11 mouse cellular contexts compared by ENCODE assay signal in the genomic region with DNA sequence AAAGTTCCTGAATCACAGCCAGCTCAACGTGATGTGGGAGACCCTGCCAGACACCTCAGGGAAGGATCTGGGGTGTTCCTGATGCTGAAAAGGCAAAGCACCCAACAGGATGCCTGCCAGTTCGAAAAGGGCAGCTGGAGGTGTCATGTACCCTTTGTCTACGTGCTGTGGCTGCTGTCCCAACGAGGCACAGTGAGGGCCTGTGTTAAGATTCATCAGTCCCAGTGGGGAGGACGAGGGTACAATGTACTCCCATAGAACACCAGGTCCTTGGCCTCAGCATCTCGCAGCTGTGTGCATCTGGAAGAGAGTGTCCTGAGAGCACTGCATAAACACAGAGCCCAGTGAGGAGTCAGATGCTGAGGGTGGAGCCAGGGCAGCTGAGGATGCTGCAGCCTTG.
DNase-seq lines count a peak whose midpoint lies in the region; ATAC-seq and TF ChIP-seq lines count a peak whose summit lies in the region.
"Had no signal": no experiment of that assay in that cellular context is flagged by ENCODE, and none has a peak within 500 bp of the region (broad histone marks: within the 10 kb centered on the region; RNA-seq: fewer than 3 reads in every experiment).

No protein-coding gene starts in this region.

- no peak overlapping the region for H3K4me3 ChIP-seq in hindbrain, postnatal 0 days (ENCODE audit: low read length)
- H3K4me3 ChIP-seq in hindbrain, embryonic 14.5 days (replicated peaks; ENCODE audit: low read length) = no peak overlapping the region
- no peak overlapping the region for H3K4me3 ChIP-seq in gastrocnemius, adult 2 months
- H3K4me3 ChIP-seq in layer of hippocampus, adult 2 months = no peak overlapping the region
- H3K4me3 ChIP-seq in hindbrain, embryonic 10.5 days = no peak overlapping the region
- H3K4me3 ChIP-seq: erythroblast, embryonic 14.5 days; myocyte had no signal

- no peaks in the 10 kb centered on the region for H3K4me1 ChIP-seq in hindbrain, postnatal 0 days (ENCODE audit: insufficient read depth, low read length)
- H3K4me1 ChIP-seq in hindbrain, embryonic 14.5 days (replicated peaks; ENCODE audit: control insufficient read depth, insufficient read depth, low read length) = no peaks in the 10 kb centered on the region
- no peaks in the 10 kb centered on the region for H3K4me1 ChIP-seq in hindbrain, embryonic 10.5 days (replicated peaks)

- TF ChIP-seq CTCF in hindbrain, postnatal 0 days (IDR thresholded peaks at IDR 0.05; ENCODE audit: low read depth) = no peak
- no peak for TF ChIP-seq CTCF in gastrocnemius, adult 2 months (IDR thresholded peaks at IDR 0.05)
- no peak for TF ChIP-seq CTCF in layer of hippocampus, adult 2 months (conservative IDR thresholded peaks at IDR 0.05)

- H3K36me3 ChIP-seq in hindbrain, postnatal 0 days (ENCODE audit: insufficient read depth, low read length) = no peaks in the 10 kb centered on the region
- no peaks in the 10 kb centered on the region for H3K36me3 ChIP-seq in hindbrain, embryonic 14.5 days (replicated peaks; ENCODE audit: control insufficient read depth, insufficient read depth)
- no peaks in the 10 kb centered on the region for H3K36me3 ChIP-seq in hindbrain, embryonic 10.5 days

- intact Hi-C loops in gastrocnemius, adult 2 months (cut with DNase I) = no loop called here

- 34% methylated on average over 6 of the region's 6 CpGs for WGBS in hindbrain, postnatal 0 days
- WGBS in hindbrain, embryonic 14.5 days = 51% methylated on average over 6 of the region's 6 CpGs
- WGBS in hindbrain, embryonic 10.5 days = 51% methylated on average over 6 of the region's 6 CpGs

- no peaks in the 10 kb centered on the region for H3K27me3 ChIP-seq in hindbrain, postnatal 0 days (ENCODE audit: insufficient read depth, low read length)
- H3K27me3 ChIP-seq in hindbrain, embryonic 14.5 days (ENCODE audit: control insufficient read depth, insufficient read depth, low read length) = peaks cover 16% of the 10 kb centered on the region; the same call in 1 of the 2 replicates
- H3K27me3 ChIP-seq in hindbrain, embryonic 10.5 days (ENCODE audit: insufficient read depth, poor library complexity, severe bottlenecking) = peaks cover 55% of the 10 kb centered on the region

- no peak for DNase-seq in hindbrain, postnatal 0 days (ENCODE audit: low spot score)
- DNase-seq in hindbrain, embryonic 14.5 days (ENCODE audit: low spot score) = no peak
- peak; percentile 65 for DNase-seq in gastrocnemius, adult 2 months
- peak in 1 of 2 experiments; percentile 28 for DNase-seq in layer of hippocampus, adult 2 months (ENCODE audit: low spot score in 2 of 2)
- DNase-seq in lung, postnatal 36 days = peak; percentile 28
- no peak for DNase-seq in kidney, adult 8-10 months
- no peak for DNase-seq in hindbrain, embryonic 10.5 days (ENCODE audit: low spot score)
- no peak for DNase-seq in embryo, embryonic 11 days
- DNase-seq: liver had no signal

- no peak overlapping the region for H3K9ac ChIP-seq in hindbrain, postnatal 0 days (replicated peaks; ENCODE audit: low read length)
- no peak overlapping the region for H3K9ac ChIP-seq in hindbrain, embryonic 14.5 days

- peak; percentile 55; the same call in 1 of the 2 replicates for ATAC-seq in hindbrain, postnatal 0 days
- no peak for ATAC-seq in hindbrain, embryonic 14.5 days (ENCODE audit: low FRiP score)

- no peak overlapping the region for H3K4me2 ChIP-seq in hindbrain, postnatal 0 days (ENCODE audit: low read depth, low read length)
- no peak overlapping the region for H3K4me2 ChIP-seq in hindbrain, embryonic 14.5 days (replicated peaks)

- no peaks in the 10 kb centered on the region for H3K9me3 ChIP-seq in hindbrain, postnatal 0 days (ENCODE audit: low read length)
- no peaks in the 10 kb centered on the region for H3K9me3 ChIP-seq in hindbrain, embryonic 14.5 days (ENCODE audit: control insufficient read depth, low read length)
- H3K9me3 ChIP-seq in hindbrain, embryonic 10.5 days = no peaks in the 10 kb centered on the region

- no peak overlapping the region for H3K27ac ChIP-seq in hindbrain, postnatal 0 days
- H3K27ac ChIP-seq in hindbrain, embryonic 14.5 days = no peak overlapping the region
- H3K27ac ChIP-seq in gastrocnemius, adult 2 months = no peak overlapping the region
- H3K27ac ChIP-seq in layer of hippocampus, adult 2 months = 0 out of 2 replicates have a peak overlapping the region, but pooled peaks have one; percentile 51
- H3K27ac ChIP-seq in hindbrain, embryonic 10.5 days = no peak overlapping the region

Comparison
In these comparisons a context has a peak if more than half of its experiments do, and no peak if none do; other contexts are left out.
1. DNase-seq: peak in gastrocnemius, adult 2 months (single experiment) and lung, postnatal 36 days (single experiment); none in hindbrain, postnatal 0 days (single experiment), hindbrain, embryonic 14.5 days (single experiment), kidney, adult 8-10 months (0 of 2), hindbrain, embryonic 10.5 days (single experiment) and embryo, embryonic 11 days (single experiment).